Mouse (Mus musculus): ENCODE measurements around the gene Prpf38a.

Gene Prpf38a

GRCm38 (mm10) chr4:108578840-108579742 lies at the start of gene Prpf38a, which contains the start of gene Orc1:
Gene Prpf38a (minus strand): TSS chr4:108579336.
Gene Orc1 (plus strand): TSS chr4:108579423.
- peak; percentile 99 for DNase-seq

- DNase-seq: no peak
Measured at GRCm38 (mm10) chr4:108627066-108627465, 47.9 kb upstream of the Prpf38a start.

GRCm38 (mm10) chr4:108621504-108621903 lies 42.4 kb upstream of the Prpf38a start:
- no peak for DNase-seq

GRCm38 (mm10) chr4:108620536-108620935 lies 41.4 kb upstream of the Prpf38a start:
- no peak for DNase-seq

- peak; percentile 95 for DNase-seq
Measured at GRCm38 (mm10) chr4:108619587-108620341, 40.6 kb upstream of the Prpf38a start, which contains the start of gene Cc2d1b. Gene Cc2d1b (plus strand): TSS chr4:108619940.

- peak; percentile 49 for DNase-seq
Measured at GRCm38 (mm10) chr4:108619165-108619564, 40.0 kb upstream of the Prpf38a start.

GRCm38 (mm10) chr4:108618586-108618985 lies 39.5 kb upstream of the Prpf38a start:
- no peak for DNase-seq

- DNase-seq: no peak
Measured at GRCm38 (mm10) chr4:108610935-108611334, 31.8 kb upstream of the Prpf38a start.

GRCm38 (mm10) chr4:108608651-108609050 lies 29.5 kb upstream of the Prpf38a start:
- DNase-seq: no peak

- no peak for DNase-seq
Measured at GRCm38 (mm10) chr4:108601870-108602269, 22.7 kb upstream of the Prpf38a start.

- DNase-seq: no peak
Measured at GRCm38 (mm10) chr4:108598306-108598705, 19.2 kb upstream of the Prpf38a start.

- no peak for DNase-seq
Measured at GRCm38 (mm10) chr4:108595785-108596184, 16.6 kb upstream of the Prpf38a start.

GRCm38 (mm10) chr4:108593376-108593775 lies 14.2 kb upstream of the Prpf38a start:
- DNase-seq: no peak

GRCm38 (mm10) chr4:108579743-108580411 lies 741 bp upstream of the Prpf38a start:
- DNase-seq: no peak

- no peak for DNase-seq
Measured at GRCm38 (mm10) chr4:108572644-108573043, 6.5 kb downstream of the Prpf38a start.

- no peak for DNase-seq
Measured at GRCm38 (mm10) chr4:108565026-108565425, 14.1 kb downstream of the Prpf38a start.

GRCm38 (mm10) chr4:108539701-108540100 lies 39.4 kb downstream of the Prpf38a start:
- no peak for DNase-seq

Measured in kidney, postnatal 10 days (tissue).